Mouse (Mus musculus) ES-E14 (cell line): ENCODE measurements around the gene Odf3l1.

Experiments
- CHD2 ChIP-seq: IDR thresholded peaks from 2 replicates; pipeline ENCODE4 v1.6.1; 2014; ENCODE audit warnings: mild to moderate bottlenecking, low read depth, low read length, inconsistent platforms
- HCFC1 ChIP-seq: IDR thresholded peaks from 2 replicates; pipeline ENCODE4 v1.6.1; 2012; ENCODE audit warnings: low read length, inconsistent platforms, borderline replicate concordance; ENCODE audit not compliant: insufficient read depth
- MAFK ChIP-seq: IDR thresholded peaks from 2 replicates; pipeline ENCODE4 v1.6.1; 2014; ENCODE audit warnings: mild to moderate bottlenecking, low read depth, low read length, inconsistent platforms; ENCODE audit not compliant: insufficient read depth
- ZC3H11A ChIP-seq: IDR thresholded peaks from 2 replicates; pipeline ENCODE4 v1.6.1; 2012; ENCODE audit warnings: low read depth, mild to moderate bottlenecking, inconsistent platforms, low read length, borderline replicate concordance
- ZNF384 ChIP-seq: IDR thresholded peaks from 2 replicates; pipeline ENCODE4 v1.6.1; 2012; ENCODE audit warnings: low read depth, low read length, inconsistent platforms

DNA sequence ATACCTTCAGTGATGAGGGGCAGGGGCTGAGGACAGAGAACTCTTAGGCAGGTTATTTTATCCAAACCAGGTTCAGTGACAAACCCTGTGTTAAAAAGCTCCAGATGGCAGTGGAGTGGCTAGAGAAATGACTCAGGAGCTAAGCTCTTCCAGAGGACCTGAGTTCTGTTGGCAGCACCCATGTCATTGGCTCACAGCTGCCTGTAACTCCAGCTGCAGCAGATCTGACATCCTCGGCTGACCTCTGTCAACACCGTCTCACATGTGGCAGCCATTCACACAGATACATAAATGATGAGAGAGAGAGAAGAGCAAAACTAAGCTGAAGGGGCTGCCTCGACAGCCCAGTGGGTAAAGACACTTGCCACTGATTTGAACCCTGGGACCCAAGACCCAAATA is 7.0 kb downstream of the Odf3l1 start:
- TF ChIP-seq HCFC1: no peak
- no peak for TF ChIP-seq ZNF384
- no peak for TF ChIP-seq MAFK
- TF ChIP-seq ZC3H11A: no peak
- no peak for TF ChIP-seq CHD2
